Mouse (Mus musculus): ENCODE data around the gene Sh2d1b2.
"Not testable (repeated sequence)": the region's sequence is repeated elsewhere in the genome, so short reads cannot be mapped to it uniquely, and the experiment has no call there.

The Sh2d1b2 gene

DNA sequence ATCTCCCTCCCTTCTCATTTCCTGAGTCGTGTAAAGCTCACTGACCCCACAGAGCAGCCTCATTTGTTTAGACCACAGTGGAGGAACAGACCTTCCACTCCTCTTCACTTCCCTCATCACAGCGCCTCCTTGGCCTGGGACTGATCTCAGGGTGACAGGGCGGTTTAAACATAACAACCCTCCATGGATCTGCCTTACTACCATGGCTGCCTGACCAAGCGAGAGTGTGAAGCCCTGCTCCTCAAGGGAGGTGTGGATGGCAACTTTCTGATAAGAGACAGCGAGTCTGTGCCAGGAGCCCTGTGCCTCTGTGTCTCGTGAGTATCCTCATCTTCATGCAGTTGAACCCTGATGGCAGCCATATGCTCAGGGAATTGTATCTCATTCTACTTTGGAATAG is at the start of gene Sh2d1b2:
TSS of gene Sh2d1b2 (plus strand) at position 62 of the 400 bp plus-strand sequence.
- not testable (repeated sequence) for DNase-seq

DNA sequence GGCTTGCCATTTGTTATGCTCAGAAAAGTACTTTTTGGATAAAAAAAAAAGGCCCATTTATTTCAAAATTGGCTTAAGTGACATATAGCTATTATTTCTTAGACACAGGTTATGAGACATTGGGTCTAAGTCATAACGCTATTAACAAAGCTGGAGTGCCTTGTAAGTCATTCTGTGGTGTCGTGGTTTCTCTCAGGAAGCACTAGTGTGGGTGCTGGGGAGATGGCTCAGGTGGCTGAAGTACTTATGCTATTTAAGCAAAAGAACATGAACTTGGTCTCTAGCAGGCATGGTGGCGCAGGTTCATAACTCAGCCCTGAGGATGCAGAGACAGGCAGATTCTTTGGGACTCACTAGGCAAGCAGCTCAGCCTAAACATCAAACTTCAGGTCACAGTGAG is 47.4 kb upstream of the Sh2d1b2 start:
- no peak for DNase-seq

DNA sequence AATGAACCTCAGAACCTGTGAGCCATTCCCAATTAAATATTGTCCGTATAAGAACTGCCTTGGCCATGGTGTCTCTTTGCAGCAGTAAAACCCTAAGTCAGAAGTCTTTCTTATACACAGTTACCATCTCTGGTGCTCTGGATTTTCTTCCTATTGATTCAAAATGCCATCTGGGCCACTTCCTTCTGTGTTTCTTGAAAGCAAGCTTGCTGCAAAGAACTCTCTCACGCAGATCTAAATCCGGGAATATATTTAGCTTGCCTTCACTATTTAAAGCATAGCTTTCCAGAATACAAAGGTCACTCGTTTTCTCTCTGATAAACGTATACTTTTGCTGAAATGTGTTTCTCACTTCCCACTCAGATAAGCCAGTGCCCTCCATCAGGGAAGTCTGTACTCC is 46.0 kb upstream of the Sh2d1b2 start:
- no peak for DNase-seq

DNA sequence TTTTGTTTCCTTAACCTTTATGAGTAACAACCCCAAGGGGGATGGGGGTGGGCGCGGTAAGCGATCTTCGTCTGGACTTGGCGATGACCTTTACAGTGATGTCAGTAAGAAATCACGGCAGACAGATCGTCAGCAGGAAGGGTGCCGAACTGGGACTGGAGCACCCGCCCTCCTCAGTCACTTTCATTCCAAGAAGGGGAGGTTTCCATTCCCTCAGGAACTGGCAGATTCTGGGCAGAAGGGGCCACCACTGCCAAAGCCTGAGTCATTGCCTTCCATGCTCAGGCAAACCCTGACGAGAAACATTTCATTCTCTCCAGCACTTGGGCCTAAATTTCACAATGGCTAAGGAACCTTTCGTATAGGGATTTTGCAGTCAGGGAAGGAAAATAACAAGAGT is 43.9 kb upstream of the Sh2d1b2 start:
- no peak for DNase-seq

DNA sequence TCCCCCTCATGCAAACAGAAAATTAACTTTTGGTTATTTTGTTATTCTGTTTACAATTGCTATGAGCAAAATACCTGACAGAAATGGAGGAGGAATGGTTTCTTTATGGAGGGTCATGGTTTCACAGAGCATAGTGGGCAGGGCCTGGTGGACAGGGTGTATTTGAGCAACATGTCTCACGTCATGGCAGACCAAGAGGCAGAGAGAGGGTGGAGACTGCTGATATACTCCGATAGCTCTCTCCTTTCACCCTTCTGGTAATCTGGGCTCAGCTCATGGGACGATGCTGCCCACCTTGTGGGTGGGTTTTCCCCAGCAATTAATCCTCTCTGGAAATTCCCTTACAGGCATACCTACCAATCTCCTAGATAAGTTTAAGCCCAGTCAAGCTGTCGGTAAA is 42.3 kb upstream of the Sh2d1b2 start:
- DNase-seq: peak; percentile 22

DNA sequence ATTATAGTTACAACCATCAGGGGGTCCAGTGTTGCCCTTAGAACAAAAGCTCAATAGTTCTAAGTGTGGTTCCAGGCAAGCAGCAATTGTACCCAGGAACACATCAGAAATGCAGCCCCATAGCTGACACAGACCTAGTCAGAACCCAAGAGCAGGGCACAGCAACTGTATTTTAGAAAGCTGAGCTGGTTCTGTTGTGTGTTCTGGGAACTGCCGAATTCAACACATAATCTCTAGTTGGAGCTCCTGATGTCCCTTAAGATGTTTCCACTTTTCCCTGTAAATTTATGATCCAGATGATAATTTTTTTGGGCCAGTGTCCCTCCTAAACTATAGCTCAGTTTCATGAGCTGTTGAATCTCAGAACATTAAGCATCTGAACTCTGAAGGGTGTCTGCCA is 40.6 kb upstream of the Sh2d1b2 start:
- DNase-seq: no peak

DNA sequence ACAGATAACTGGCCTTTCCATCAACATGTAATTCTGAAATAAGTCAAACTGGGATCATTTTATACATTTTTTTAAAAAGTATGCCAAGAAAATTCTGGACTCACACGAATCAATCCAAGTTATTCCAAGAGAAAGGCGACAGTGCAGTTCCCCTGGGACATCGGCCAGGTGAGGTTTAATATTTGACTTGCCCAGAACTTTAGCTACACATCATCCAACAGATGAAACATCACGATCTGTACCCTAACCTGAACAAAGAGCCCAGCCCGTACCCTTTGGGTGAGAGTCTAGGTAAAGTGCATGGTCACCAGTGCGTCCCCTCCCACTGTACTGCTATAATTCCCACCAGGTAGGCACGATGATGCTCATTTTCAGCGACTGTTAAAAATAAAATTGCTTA is 36.3 kb upstream of the Sh2d1b2 start:
- DNase-seq: peak; percentile 66

DNA sequence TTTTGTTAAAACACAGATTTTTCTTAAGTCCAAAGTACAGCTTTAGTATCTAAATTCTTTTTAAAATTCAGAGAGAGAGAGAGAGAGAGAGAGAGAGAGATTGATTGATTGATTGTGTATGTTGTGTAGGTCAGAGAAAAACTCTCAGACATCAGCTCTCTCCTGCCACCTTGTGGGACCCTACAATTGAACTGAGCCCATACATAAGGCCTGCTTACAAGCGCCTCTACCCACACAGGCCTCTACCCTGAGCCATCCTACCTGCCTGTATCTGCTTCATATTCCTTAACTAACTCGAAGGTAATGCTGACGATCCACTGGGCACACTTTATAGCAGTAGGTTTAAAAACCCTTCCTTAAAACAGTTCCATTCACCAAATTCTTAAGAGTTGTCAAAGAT is 32.2 kb upstream of the Sh2d1b2 start:
- peak; percentile 43 for DNase-seq

DNA sequence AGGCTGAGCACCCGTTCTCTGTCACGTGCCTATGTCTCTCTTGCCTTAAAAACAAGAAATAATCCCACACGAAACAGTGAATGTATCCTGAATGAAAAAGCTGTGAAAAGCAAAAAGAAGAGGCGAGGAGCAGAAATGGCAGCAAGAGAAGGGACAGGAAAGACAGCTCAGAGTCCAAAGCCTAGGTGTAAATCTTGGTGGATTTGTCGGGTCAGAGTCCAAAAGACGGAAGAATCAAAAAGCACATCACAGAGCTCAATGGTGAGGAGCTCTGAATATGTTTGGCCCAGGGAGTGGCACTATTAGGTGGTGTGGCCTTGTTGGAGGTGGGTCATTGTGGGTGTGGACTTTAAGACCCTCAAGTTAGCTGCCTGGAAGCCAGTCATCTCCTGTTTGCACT is 26.2 kb upstream of the Sh2d1b2 start:
- DNase-seq: no peak

DNA sequence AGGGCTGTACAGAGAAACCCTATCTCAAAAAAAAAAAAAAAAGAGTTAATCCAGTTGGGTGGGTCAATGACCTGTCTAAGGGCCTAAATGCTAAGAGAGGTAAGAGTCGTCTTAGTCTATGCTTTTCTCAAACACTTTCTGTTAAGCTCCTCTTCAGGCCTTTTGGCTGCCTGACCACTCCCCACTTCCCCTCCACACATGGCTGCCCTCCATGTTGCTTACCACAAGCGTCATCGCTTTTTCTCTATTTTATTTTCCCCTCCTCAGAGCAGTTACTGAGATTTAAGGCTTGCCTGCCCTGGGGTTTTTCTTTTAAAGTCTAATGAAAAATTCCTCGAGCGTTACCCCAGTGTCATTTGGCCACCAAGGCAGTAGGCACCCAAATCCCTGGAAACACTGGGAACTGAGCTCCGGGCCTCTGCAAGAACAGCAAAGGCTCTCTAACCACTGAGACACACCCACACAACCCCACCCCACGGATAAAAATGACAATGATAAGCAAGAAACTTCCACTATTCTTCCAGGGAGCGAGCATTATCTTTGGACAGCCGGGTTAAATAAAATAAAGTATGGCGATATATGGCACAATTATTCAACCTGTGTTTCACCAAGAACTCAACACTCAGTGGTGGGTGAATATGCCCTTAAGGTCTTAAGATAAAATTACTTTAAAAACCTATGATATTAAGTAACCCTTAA is 19.2 kb upstream of the Sh2d1b2 start:
- no peak for DNase-seq

DNA sequence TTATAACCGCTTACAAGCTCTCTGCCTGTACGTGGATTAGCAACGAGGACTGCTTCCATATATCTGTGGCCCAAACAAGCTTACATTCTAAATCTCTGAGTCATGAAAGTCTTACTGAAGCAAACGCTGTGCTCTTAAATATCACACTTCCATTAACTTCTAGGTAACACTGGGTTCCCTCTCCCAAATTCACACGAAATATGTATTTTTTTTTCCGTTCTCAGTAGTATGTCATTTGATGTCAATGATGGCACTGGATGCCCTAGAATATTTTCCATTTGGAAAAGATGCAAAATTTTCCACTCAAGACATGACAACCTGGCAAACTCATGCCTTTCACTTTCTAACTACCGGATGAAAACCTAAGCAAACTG is 18.2 kb upstream of the Sh2d1b2 start:
- no peak for DNase-seq

DNA sequence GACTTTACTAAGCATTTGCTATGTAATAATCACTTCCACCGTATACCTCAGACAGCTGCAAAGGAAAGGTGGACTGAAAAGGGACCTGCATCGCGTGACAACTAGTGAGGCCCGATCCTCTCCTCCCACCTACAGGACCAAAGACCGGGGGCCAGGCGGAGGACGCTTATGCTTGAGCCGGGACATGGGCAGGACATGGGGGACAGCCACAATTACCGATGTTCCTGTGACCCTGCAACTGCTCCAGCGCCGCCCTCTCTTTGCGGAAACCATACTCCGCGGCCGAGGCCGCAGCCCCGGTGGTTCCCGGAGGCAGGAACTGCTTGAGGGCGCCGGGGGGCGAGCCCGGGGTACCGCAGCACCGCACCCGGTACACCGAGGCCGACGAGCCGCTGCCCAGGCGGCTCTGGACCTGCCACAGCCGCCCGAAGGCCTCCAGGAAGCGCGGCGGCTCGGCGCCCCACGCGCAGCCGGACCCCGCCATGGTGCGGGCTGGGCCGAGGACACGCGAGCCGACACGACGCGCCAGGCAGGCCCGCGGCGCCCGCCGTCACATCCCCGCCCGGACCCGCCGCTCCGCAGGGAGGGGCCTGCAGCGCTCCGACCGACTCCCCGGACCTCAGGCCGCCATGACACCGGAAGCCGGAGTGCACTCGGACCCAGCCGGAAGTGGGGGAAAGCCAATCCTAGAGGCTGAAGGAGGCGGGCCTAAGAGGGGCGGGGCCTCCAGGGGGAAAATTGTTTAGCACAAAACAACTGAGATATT is 17.6 kb upstream of the Sh2d1b2 start, which contains the start of gene Uhmk1:
TSS of gene Uhmk1 (minus strand) at position 641 of the 766 bp plus-strand sequence.
- peak; percentile 91 for DNase-seq

DNA sequence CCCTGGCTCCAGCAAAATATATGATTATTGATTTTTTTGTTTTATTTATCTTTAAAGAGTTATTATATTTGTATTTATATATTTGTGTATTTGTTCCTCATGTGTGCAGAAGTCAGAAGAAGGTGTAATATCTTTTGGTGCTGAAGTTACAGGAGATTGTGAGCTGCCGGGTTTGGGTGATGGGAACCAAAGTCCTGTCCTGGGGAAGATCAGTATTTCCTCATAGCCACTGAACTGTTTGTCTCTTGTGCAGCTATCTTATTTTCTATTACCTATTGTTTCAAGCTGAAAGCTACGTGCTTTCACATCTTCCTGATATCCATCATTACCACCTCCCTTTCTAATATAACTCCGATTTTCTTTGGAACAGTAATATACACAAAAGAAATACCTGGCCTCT is 17.0 kb upstream of the Sh2d1b2 start:
- no peak for DNase-seq

DNA sequence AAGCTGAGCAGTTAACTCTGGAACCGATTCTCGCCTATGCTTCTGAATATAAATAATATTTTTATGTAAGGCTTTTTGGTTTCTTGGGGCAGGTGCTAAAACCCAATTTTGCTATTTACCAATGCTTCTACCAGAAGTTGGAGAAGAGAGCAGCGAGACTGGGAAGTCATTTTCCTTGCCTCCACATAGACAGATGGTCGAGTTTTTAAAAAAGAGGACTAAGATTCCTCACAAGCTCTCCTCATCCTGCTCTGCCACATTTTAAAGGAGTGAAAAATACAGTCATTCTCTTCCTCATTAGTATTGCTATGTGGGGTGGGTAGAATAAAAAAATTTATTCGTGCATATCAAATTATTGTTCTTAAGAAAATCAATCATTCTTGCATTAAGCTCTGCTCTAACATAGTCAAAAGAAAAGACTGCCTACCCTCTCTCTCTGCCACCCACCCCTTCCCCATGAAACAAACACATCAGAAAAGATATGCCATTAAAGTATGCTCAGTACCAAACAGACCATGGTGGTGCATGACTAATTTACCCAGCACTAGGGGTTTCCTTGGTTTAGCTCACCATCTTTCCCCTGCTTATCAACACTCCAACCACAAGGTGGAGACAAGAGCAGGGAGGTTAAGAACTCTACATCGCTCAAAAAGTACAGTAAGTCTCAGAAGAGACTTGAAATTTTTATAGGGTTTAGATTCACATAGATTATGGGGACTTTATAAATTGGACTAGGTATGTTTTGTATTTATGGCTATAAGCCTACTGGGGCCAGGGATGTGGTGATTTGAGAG is 14.3 kb upstream of the Sh2d1b2 start:
- no peak for DNase-seq

DNA sequence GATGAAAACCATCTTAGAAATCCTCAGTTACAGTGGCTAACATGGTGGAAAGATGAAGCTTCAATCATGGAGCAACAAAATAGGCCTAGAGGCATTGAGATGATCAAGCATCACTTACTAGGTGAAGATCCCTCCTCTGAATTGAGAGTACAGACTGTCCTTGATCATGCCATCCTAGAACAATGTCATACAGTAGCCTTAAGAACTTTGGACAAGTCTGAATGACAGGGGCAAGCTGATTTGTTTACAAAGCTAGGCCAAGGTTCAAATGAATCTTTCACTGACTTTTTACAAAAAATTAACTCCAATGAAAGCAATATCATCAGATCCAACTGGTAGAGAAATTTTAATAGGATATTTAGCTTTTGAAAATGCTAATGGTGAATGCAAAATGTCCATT is 12.2 kb upstream of the Sh2d1b2 start:
- DNase-seq: no peak

DNA sequence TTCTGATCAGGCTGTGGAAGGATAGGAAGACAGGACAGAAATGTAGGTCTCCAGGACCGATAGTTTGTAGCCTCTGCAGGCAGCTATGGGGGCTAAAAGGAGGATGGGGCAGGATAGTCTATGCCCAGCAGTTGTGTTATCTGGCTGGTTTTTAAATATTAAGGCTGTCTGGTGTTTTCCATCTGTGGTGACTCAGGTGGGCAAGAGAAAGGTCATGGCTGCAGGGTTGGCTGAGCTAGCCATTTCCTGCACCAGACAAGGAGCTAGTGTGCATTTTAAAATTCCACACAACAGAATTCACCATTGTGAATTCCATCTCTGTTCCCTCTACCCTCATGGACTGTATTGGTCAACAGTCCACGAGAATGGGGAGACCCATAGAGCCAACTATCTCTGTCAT is 9.3 kb upstream of the Sh2d1b2 start:
- DNase-seq: no peak

DNA sequence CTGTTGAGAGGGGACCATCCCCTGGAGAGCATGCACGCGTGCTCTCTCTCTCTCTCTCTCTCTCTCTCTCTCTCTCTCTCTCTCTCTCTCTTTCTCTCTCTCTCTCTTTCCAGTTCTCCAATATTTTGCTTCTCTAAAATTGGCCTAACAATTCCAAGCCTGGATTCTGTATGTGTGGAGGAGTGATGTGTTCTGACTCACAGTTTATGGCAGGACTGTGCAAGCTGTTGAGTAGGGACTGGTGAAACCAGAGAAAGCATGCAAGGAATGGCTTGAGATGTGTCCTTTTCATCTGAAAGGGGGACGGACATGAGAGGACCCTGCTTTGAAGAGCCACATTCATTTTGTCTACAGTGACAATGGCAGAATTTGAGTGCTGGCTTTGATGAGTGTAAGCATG is 12.5 kb downstream of the Sh2d1b2 start:
- no peak for DNase-seq

DNA sequence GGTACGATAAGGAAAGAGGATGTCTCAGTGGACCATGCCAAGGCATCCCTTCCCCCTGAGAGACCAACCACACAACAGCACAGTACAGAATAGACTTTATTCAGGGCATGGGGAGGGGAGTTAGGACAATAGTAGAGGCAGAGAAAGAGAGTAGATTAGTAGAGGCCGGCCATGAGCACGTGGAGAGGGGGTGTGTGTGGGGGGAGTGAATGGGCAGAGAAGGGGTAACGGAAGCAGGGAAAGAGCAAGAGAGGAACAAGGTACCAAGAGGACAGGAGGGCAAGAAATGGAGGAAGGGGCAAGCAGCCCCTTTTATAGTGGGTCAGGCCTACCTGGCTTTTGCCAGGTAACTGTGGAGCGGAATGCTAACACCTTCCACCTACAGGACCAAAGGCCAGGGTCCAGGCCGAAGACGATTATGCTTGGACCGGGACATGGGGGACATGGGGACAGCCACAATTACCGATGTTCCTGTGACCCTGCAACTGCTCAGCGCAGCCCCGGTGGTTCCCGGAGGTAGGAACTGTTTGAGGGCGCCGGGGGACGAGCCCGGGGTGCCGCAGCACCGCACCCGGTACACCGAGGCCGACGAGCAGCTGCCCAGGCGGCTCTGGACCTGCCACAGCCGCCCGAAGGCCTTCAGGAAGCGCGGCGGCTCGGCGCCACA is 22.5 kb downstream of the Sh2d1b2 start:
- no peak for DNase-seq

DNA sequence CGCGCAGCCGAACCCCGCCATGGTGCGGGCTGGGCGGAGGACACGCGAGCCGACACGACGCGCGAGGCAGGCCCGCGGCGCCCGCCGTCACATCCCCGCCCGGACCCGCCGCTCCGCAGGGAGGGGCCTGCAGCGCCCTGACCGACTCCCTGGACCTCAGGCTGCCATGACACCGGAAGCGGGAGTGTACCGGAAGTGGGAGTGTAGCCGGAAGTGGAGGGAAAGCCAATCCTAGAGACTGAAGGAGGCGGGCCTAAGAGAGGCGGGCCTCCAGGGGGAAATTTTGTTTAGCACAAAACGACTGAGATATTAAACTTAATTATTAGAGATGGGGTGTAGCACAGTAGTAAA is 23.0 kb downstream of the Sh2d1b2 start:
- peak; percentile 85 for DNase-seq

DNA sequence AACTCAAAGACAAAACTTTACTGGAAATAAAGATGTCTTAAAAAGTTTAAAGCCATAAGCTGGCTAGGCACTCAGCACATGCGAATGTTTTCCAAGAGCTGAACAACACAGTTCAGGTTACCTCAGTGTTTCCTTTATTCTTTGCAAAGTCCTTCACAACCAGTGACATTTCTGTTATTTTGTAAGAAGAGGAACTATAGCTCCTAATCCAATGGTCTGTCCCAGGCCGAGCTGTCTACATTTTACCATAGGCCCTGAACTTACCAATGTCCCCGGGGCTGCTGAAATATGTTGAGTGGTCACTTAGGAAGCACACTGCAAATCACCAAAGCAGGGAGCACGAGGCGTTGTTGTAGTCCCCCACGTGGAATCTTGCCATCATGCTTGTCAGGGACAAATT is 37.7 kb downstream of the Sh2d1b2 start:
- no peak for DNase-seq

DNA sequence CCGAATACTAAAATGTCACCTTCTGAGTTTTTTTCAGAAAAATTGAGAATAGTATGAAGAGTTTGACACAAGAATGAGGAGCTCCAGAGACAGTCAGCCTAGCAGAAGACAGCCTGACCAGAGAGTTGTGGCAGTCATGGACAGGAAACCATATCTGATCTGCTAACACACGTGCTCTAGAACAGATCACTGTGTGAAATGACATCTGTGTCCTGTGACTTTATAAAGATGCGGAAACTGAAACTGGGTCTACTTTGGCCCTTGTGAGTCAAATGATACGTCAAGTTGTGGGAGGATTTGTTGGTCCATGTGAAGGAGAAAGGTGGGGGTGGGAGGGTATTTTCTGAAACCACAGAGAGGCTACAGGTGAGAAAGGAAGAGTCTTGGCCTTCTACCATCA is 38.1 kb downstream of the Sh2d1b2 start:
- DNase-seq: no peak

DNA sequence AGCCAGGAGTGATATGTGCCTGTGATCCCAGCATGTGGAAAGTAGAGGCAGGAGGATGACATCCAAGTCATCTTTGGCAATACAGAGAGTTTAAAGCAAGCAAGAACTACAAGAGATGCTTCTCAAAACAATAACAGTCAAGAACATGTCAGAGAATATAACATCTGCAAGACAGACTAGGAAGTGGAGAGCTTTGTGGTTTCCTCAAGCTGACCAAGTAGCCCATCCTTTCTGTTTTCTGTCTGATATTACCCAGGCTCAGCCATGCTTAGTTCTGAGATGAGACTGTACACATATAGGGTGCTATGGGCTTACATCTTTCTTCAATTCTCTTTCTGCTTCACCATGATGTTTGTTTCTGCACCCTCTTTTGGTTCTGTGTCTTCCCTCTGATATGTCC is 40.7 kb downstream of the Sh2d1b2 start:
- no peak for DNase-seq

DNA sequence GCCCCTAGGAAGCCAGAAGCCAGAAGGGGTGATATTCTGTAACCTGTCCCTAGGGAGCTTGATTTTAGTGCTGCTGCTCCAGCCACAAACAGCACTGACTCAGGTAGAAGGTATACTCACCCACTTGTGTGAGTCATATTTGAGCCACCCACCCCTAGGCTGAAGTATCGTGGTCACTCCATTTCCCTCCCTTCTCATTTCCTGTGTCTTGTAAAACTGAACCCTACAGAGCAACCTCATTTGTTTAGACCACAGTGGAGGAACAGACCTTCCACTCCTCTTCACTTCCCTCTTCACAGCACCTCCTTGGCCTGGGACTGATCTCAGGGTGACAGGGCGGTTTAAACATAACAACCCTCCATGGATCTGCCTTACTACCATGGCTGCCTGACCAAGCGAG is 44.5 kb downstream of the Sh2d1b2 start, which contains the start of gene Sh2d1b1:
TSS of gene Sh2d1b1 (plus strand) at position 305 of the 400 bp plus-strand sequence.
- DNase-seq: no peak

Data from kidney, adult 18-20 months (tissue).